Mouse (Mus musculus) kidney, embryonic 15.5 days (tissue): Measurements from ENCODE around the gene Kmt5a. TPM values are rescaled to one million over a fixed set of nuclear protein-coding genes. Genes with fewer than 3 reads are reported as not detected.

Source experiments
- ATAC-seq: fragments of 200-750 bp; cut with Nextera tagmentation; replicated peaks from 2 replicates; pipeline ENCODE4 v1.8.0; 2017; ENCODE audit warnings: moderate TSS enrichment; ENCODE audit not compliant: low FRiP score
- H3K27ac ChIP-seq: fragments of 300-500 bp; sonication (generic); 2 replicates; pipeline ENCODE4 v1.5.1; 2015; ENCODE audit warnings: mild to moderate bottlenecking, inconsistent platforms
- H3K27me3 ChIP-seq: fragments of 300-500 bp; sonication (generic); 2 replicates; pipeline ENCODE4 v1.6.1; 2015; ENCODE audit warnings: inconsistent platforms
- H3K36me3 ChIP-seq: fragments of 300-500 bp; sonication (generic); 2 replicates; pipeline ENCODE4 v1.6.1; 2015; ENCODE audit warnings: inconsistent platforms
- H3K4me1 ChIP-seq: fragments of 300-500 bp; sonication (generic); 2 replicates; pipeline ENCODE4 v1.6.1; 2015; ENCODE audit warnings: inconsistent platforms
- H3K4me2 ChIP-seq: fragments of 300-500 bp; sonication (generic); 2 replicates; pipeline ENCODE4 v1.6.1; 2015; ENCODE audit warnings: moderate library complexity, mild to moderate bottlenecking, inconsistent platforms
- H3K4me3 ChIP-seq: fragments of 300-500 bp; sonication (generic); replicated peaks from 2 replicates; pipeline ENCODE4 v1.5.1; 2015; ENCODE audit warnings: mild to moderate bottlenecking, inconsistent platforms
- H3K9ac ChIP-seq: fragments of 300-500 bp; sonication (generic); 2 replicates; pipeline ENCODE4 v1.6.1; 2015; ENCODE audit warnings: mild to moderate bottlenecking, inconsistent platforms
- H3K9me3 ChIP-seq: fragments of 300-500 bp; sonication (generic); replicated peaks from 2 replicates; pipeline ENCODE4 v1.6.1; 2016; ENCODE audit warnings: inconsistent platforms
- WGBS: fragments of 180-500 bp; shearing (Covaris S2); methylation state at CpG from one replicate; pipeline ENCODE4 v1.1.7; 2015; ENCODE audit warnings: mixed read lengths; 5-methylcytosine and 5-hydroxymethylcytosine counted together
- polyA plus RNA-seq: library from polyadenylated mRNA; unstranded; fragments of >200 nt; fragmentation: Nextera tagmentation; extraction: Ambion mirVana; gene quantifications from 2 replicates; pipeline ENCODE4 v1.2.1, GENCODE M21; 2015

The Kmt5a gene
- polyA plus RNA-seq, 1 experiment from 2014 or later: 45.5 TPM

- Histone ChIP-seq H3K4me2 (no peak overlapping the region), H3K9ac (no peak overlapping the region), H3K36me3 (no peaks in the 10 kb centered on the region), H3K4me3 (no peak overlapping the region), H3K27ac (no peak overlapping the region), H3K27me3 (no peaks in the 10 kb centered on the region), H3K9me3 (no peaks in the 10 kb centered on the region), H3K4me1 (no peaks in the 10 kb centered on the region)
- 0 out of 2 replicates have a peak, but pooled peaks have one; percentile 40 for ATAC-seq
These were observed 7.2 kb upstream of the Kmt5a start for GRCm38 (mm10) chr5:124432398-124433012.

GRCm38 (mm10) chr5:124433048-124433447, 6.7 kb upstream of the Kmt5a start:
- no peaks in the 10 kb centered on the region for H3K36me3 ChIP-seq
- H3K9me3 ChIP-seq: no peaks in the 10 kb centered on the region
- no peaks in the 10 kb centered on the region for H3K27me3 ChIP-seq
- H3K4me2 ChIP-seq: no peak overlapping the region
- H3K27ac ChIP-seq: no peak overlapping the region
- H3K4me1 ChIP-seq: no peaks in the 10 kb centered on the region
- ATAC-seq: no peak
- 60% methylated on average over 2 of the region's 2 CpGs for WGBS
- no peak overlapping the region for H3K4me3 ChIP-seq
- no peak overlapping the region for H3K9ac ChIP-seq

GRCm38 (mm10) chr5:124438229-124438628, 1.5 kb upstream of the Kmt5a start:
- WGBS: 91% methylated on average over 5 of the region's 5 CpGs
- Histone ChIP-seq H3K4me1 (peaks cover 18% of the 10 kb centered on the region), H3K27me3 (no peaks in the 10 kb centered on the region), H3K4me2 (no peak overlapping the region), H3K27ac (peak overlapping the region; percentile 98), H3K4me3 (no peak overlapping the region), H3K9ac (no peak overlapping the region), H3K36me3 (no peaks in the 10 kb centered on the region), H3K9me3 (no peaks in the 10 kb centered on the region)
- no peak for ATAC-seq

DNA sequence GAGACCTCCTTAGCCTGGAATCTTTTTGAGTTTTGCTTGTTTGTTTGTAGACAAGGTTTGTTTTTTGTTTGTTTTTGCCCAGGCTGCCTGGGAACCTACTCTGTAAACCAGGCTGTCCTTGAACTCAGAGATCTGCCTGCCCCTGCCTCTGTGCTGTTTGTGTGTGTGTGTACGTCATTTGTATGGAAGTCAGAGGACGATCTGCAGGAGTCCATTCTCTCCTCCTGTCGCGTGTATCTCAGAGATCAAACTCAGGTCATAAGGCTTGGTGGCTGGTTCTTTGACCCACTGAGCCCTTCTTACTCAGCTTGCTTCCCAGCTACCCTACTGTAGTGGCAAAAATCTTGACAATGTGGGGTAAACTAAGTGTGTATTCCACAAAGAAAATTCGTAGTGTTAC, 984 bp upstream of the Kmt5a start:
- Histone ChIP-seq H3K4me1 (peaks cover 18% of the 10 kb centered on the region), H3K36me3 (no peaks in the 10 kb centered on the region), H3K27me3 (no peaks in the 10 kb centered on the region), H3K9me3 (no peaks in the 10 kb centered on the region), H3K9ac (no peak overlapping the region), H3K27ac (peak overlapping the region; percentile 98), H3K4me2 (peak overlapping the region; percentile 97), H3K4me3 (peak overlapping the region; percentile 87)
- 68% methylated on average over 5 of the region's 5 CpGs for WGBS
- ATAC-seq: no peak

- H3K9me3 ChIP-seq: no peaks in the 10 kb centered on the region
- no peak; the same call in 1 of the 2 replicates for ATAC-seq
These were observed 468 bp downstream of the Kmt5a start for GRCm38 (mm10) chr5:124440094-124440701.

GRCm38 (mm10) chr5:124442628-124443027, 2.9 kb downstream of the Kmt5a start:
- Histone ChIP-seq H3K4me2 (no peak overlapping the region), H3K27ac (no peak overlapping the region), H3K27me3 (no peaks in the 10 kb centered on the region), H3K9me3 (no peaks in the 10 kb centered on the region), H3K9ac (no peak overlapping the region), H3K4me1 (peaks cover 41% of the 10 kb centered on the region), H3K36me3 (peaks cover 7% of the 10 kb centered on the region), H3K4me3 (no peak overlapping the region)
- no peak for ATAC-seq
- 87% methylated on average over 2 of the region's 2 CpGs for WGBS

More at GRCm38 (mm10) chr5:124440094-124440701, 468 bp downstream of the Kmt5a start:
- under 1% methylated on average over 30 of the region's 30 CpGs for whole genome bisulfite sequencing
- Histone ChIP-seq H3K4me1 (peaks cover 26% of the 10 kb centered on the region), H3K9ac (peak overlapping the region; percentile 79), H3K4me3 (peak overlapping the region; percentile 87), H3K4me2 (peak overlapping the region; percentile 97), H3K36me3 (no peaks in the 10 kb centered on the region), H3K27ac (peak overlapping the region; percentile 98), H3K27me3 (no peaks in the 10 kb centered on the region)

DNA sequence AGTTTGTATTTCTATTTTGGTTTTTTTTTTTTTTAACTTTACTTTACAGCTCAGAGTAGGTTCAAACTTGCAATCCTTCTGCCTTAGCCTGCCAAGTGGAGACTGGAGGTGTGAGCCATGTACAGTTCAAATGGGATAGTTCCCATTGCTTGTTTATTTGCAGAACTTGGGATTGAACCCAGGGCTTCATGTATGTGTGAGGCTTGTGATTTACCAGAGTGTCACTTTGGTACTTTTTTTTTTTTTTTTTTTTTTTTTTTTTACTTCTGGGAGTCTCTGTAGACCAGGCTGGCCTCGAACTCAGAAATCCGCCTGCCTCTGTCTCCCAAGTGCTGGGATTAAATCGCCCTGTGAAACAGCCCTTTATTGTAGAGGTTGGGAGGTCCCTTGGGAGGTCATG, 4.5 kb downstream of the Kmt5a start:
- Histone ChIP-seq H3K4me1 (peaks cover 45% of the 10 kb centered on the region), H3K4me3 (peak overlapping the region; percentile 93; the same call in 1 of the 2 replicates), H3K9ac (0 out of 2 replicates have a peak overlapping the region, but pooled peaks have one; percentile 94), H3K9me3 (no peaks in the 10 kb centered on the region), H3K27ac (peak overlapping the region; percentile 88), H3K27me3 (no peaks in the 10 kb centered on the region), H3K4me2 (peak overlapping the region; percentile 74), H3K36me3 (peaks cover 22% of the 10 kb centered on the region)
- ATAC-seq: no peak
- 81% methylated on average over 3 of the region's 3 CpGs for WGBS

- Histone ChIP-seq H3K9ac (peak overlapping the region; percentile 94), H3K27me3 (no peaks in the 10 kb centered on the region), H3K4me2 (peak overlapping the region; percentile 74), H3K9me3 (no peaks in the 10 kb centered on the region), H3K4me1 (peaks cover 50% of the 10 kb centered on the region), H3K27ac (peak overlapping the region; percentile 88), H3K4me3 (peak overlapping the region; percentile 93), H3K36me3 (peaks cover 29% of the 10 kb centered on the region)
- 4% methylated on average over 66 of the region's 66 CpGs for WGBS
- ATAC-seq: peak; percentile 90
These were observed 5.2 kb downstream of the Kmt5a start for GRCm38 (mm10) chr5:124444661-124445561.

GRCm38 (mm10) chr5:124445621-124446293, 6.0 kb downstream of the Kmt5a start:
- Histone ChIP-seq H3K27ac (peak overlapping the region; percentile 88), H3K36me3 (peaks cover 38% of the 10 kb centered on the region), H3K4me1 (peaks cover 43% of the 10 kb centered on the region), H3K27me3 (no peaks in the 10 kb centered on the region), H3K4me3 (peak overlapping the region; percentile 93), H3K4me2 (peak overlapping the region; percentile 74), H3K9ac (peak overlapping the region; percentile 94), H3K9me3 (no peaks in the 10 kb centered on the region)
- peak; percentile 59 for ATAC-seq
- under 1% methylated on average over 46 of the region's 77 CpGs for WGBS

DNA sequence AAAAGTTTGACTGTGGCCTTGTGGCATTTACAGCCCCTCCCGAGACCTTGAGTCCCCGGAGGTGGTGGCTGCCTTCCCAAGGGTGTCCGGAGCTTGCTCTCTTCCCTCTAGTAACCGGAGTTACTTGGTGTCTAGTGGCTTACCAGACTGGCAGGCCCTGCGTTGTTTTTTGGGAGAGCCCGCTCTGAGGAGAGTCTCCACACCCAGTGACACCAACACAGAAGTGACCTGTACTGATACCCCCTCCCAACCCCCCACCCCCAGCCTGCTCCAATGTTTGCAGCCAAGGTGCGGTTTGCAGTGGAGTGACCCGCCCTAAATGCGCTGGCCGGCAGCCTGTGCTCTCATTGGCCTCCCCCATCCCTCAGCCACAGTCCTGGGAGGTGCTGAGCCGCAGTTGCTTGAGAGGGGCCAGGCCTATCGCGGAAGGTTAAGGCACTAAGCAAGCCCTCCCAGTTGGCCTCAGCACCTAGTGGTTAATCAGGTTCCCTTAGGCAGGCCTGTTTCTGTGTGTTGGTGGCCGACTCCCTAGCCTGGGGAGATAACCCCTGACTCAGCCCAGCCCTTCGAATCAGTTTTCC, 6.7 kb downstream of the Kmt5a start:
- Histone ChIP-seq H3K4me2 (peak overlapping the region; percentile 74), H3K9me3 (no peaks in the 10 kb centered on the region), H3K9ac (peak overlapping the region; percentile 94), H3K4me3 (peak overlapping the region; percentile 93), H3K4me1 (peaks cover 40% of the 10 kb centered on the region), H3K36me3 (peaks cover 44% of the 10 kb centered on the region), H3K27ac (peak overlapping the region; percentile 88), H3K27me3 (no peaks in the 10 kb centered on the region)
- ATAC-seq: peak; percentile 77
- WGBS: 1% methylated on average over 15 of the region's 15 CpGs

DNA sequence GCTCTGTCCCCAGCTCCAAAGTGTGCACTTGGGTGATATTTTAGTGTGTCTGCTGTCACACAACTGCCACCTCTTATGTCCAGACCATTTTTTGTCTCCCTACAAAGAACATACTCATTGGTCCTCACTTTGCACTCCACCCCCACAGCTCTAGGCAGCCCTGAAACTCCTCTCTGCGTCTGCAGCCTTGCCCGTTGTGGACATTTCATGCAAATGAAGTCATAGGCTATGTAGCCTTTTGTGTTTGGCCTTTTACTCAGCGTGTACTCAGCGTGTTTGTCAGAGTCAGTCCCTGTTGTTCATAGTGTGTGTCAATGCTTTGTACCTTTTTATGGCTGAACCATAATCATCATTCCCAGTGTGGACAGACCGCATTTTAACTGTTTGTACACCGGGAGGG, 9.8 kb downstream of the Kmt5a start:
- Histone ChIP-seq H3K27ac (no peak overlapping the region), H3K9me3 (no peaks in the 10 kb centered on the region), H3K4me1 (peaks cover 36% of the 10 kb centered on the region), H3K27me3 (no peaks in the 10 kb centered on the region), H3K4me3 (no peak overlapping the region), H3K4me2 (no peak overlapping the region), H3K9ac (no peak overlapping the region), H3K36me3 (peaks cover 75% of the 10 kb centered on the region)
- no peak for ATAC-seq
- 77% methylated on average over 6 of the region's 6 CpGs for WGBS
